Mouse (Mus musculus) forebrain, embryonic 14.5 days (tissue): Measurements from ENCODE around the gene Olfr295. TPM values are rescaled to one million over a fixed set of nuclear protein-coding genes. Genes with fewer than 3 reads are reported as not detected.

Experiments
- ATAC-seq: fragments of 200-750 bp; cut with Nextera tagmentation; 2 replicates; pipeline ENCODE4 v1.8.0; 2017; ENCODE audit warnings: mild to moderate bottlenecking, moderate library complexity
- DNase-seq: peaks from one replicate; pipeline ENCODE4 v3.0.0-alpha.2; 2015; ENCODE audit warnings: low spot score
- H3K27ac ChIP-seq: fragments of 300-500 bp; sonication (generic); 2 replicates; pipeline ENCODE4 v1.5.1; 2014; ENCODE audit warnings: low read depth, mild to moderate bottlenecking, control low read depth, low read length, moderate library complexity
- H3K27me3 ChIP-seq: fragments of 300-500 bp; sonication (generic); replicated peaks from 2 replicates; pipeline ENCODE4 v1.6.1; 2014; ENCODE audit warnings: low read length, control low read depth, mixed read lengths; ENCODE audit not compliant: control insufficient read depth, insufficient read depth
- H3K36me3 ChIP-seq: fragments of 300-500 bp; sonication (generic); 2 replicates; pipeline ENCODE4 v1.6.1; 2014; ENCODE audit warnings: low read length, control low read depth; ENCODE audit not compliant: control insufficient read depth, insufficient read depth
- H3K4me1 ChIP-seq: fragments of 300-500 bp; sonication (generic); 2 replicates; pipeline ENCODE4 v1.6.1; 2014; ENCODE audit warnings: antibody characterized with exemption, low read length, control low read depth; ENCODE audit not compliant: control insufficient read depth, insufficient read depth
- H3K4me2 ChIP-seq: fragments of 300-500 bp; sonication (generic); 2 replicates; pipeline ENCODE4 v1.6.1; 2014; ENCODE audit warnings: mild to moderate bottlenecking, control low read depth, low read length
- H3K4me3 ChIP-seq: fragments of 300-500 bp; sonication (generic); 2 replicates; pipeline ENCODE4 v1.5.1; 2014; ENCODE audit warnings: low read depth, low read length, control low read depth
- H3K9ac ChIP-seq: fragments of 300-500 bp; sonication (generic); 2 replicates; pipeline ENCODE4 v1.6.1; 2014; ENCODE audit warnings: mild to moderate bottlenecking, low read length, control low read depth, moderate library complexity
- H3K9me3 ChIP-seq: fragments of 300-500 bp; sonication (generic); replicated peaks from 2 replicates; pipeline ENCODE4 v1.6.1; 2016; ENCODE audit warnings: low read length, control low read depth, mixed read lengths; ENCODE audit not compliant: control insufficient read depth
- WGBS: fragments of 180-500 bp; shearing (Covaris S2); extraction: QIAGEN DNeasy Blood & Tissue Kit; methylation state at CpG from one replicate; pipeline ENCODE4 v1.1.7; 2014; 5-methylcytosine and 5-hydroxymethylcytosine counted together
- polyA plus RNA-seq: library from polyadenylated mRNA; unstranded; fragments of >200 nt; fragmentation: Nextera tagmentation; extraction: Ambion mirVana; gene quantifications from 2 replicates; pipeline ENCODE4 v1.2.1, GENCODE M21; 2014

The Olfr295 gene
- polyA plus RNA-seq, result not detected in 2 replicates

- ATAC-seq, result no peak
- Histone ChIP-seq H3K4me2 (no peak within 1 kb of the TSS), H3K4me1 (no peaks in the 10 kb centered on the region), H3K36me3 (no peaks in the 10 kb centered on the region), H3K9me3 (no peaks in the 10 kb centered on the region), H3K9ac (no peak within 1 kb of the TSS), H3K27ac (no peak within 1 kb of the TSS), H3K4me3 (no peak within 1 kb of the TSS), H3K27me3 (no peaks in the 10 kb centered on the region)
- DNase-seq, result no peak
- WGBS, result 85% methylated on average over 2 of the region's 2 CpGs
Observed at GRCm38 (mm10) chr7:86583562-86583961, at the start of gene Olfr295. Olfr295 (plus strand) TSS chr7:86583862.

- H3K4me3 ChIP-seq, result no peak within 1 kb of the TSS
- H3K4me2 ChIP-seq, result no peak within 1 kb of the TSS
- DNase-seq (no peak), ATAC-seq (no peak)
- no peak within 1 kb of the TSS for H3K9ac ChIP-seq
- H3K4me1 ChIP-seq, result no peaks in the 10 kb centered on the region
- H3K9me3 ChIP-seq, result no peaks in the 10 kb centered on the region
- WGBS, result 63% methylated on average over 2 of the region's 2 CpGs
- no peaks in the 10 kb centered on the region for H3K36me3 ChIP-seq
- H3K27ac ChIP-seq, result no peak within 1 kb of the TSS
- no peaks in the 10 kb centered on the region for H3K27me3 ChIP-seq
Observed at GRCm38 (mm10) chr7:86616543-86616942, 32.9 kb downstream of the Olfr295 start, which contains the start of gene Olfr294. Olfr294 (minus strand) TSS chr7:86616643.

Other genes starting within 250 kb of the Olfr295 start
- not detected in 2 replicates for gene Olfr307, start 246.3 kb upstream of the Olfr295 start, polyA plus RNA-seq
- not detected in 2 replicates for gene Olfr305, start 216.9 kb upstream of the Olfr295 start, polyA plus RNA-seq
- not detected in 2 replicates for gene Olfr304, start 197.2 kb upstream of the Olfr295 start, polyA plus RNA-seq
- not detected in 2 replicates for gene Olfr303, start 186.1 kb upstream of the Olfr295 start, polyA plus RNA-seq
- not detected in 2 replicates for gene Olfr301, start 180.0 kb upstream of the Olfr295 start, polyA plus RNA-seq
- not detected in 2 replicates for gene Olfr299, start 123.9 kb upstream of the Olfr295 start, polyA plus RNA-seq
- gene Olfr298, start 91.4 kb upstream of the Olfr295 start, polyA plus RNA-seq, result not detected in 2 replicates
- not detected in 2 replicates for gene Olfr297, start 63.9 kb upstream of the Olfr295 start, polyA plus RNA-seq
- not detected in 2 replicates for gene Olfr294, start 32.8 kb downstream of the Olfr295 start, polyA plus RNA-seq
- gene Olfr293, start 65.2 kb downstream of the Olfr295 start, polyA plus RNA-seq, result not detected in 2 replicates
- gene Olfr292, start 104.5 kb downstream of the Olfr295 start, polyA plus RNA-seq, result not detected in 2 replicates
- gene Folh1, start 192.1 kb downstream of the Olfr295 start, polyA plus RNA-seq, result 0.29 and 0.33 TPM in 2 replicates
- gene Vmn2r77, start 211.2 kb downstream of the Olfr295 start, polyA plus RNA-seq, result not detected in 2 replicates